Mouse (Mus musculus): ENCODE measurements at regions not wholly inside any gene's neighbourhood (a gene's known extent, or its start where the extent isn't known, plus 50 kb on each side); places are given as distances from the start of the nearest gene placed in this dataset.

DNA sequence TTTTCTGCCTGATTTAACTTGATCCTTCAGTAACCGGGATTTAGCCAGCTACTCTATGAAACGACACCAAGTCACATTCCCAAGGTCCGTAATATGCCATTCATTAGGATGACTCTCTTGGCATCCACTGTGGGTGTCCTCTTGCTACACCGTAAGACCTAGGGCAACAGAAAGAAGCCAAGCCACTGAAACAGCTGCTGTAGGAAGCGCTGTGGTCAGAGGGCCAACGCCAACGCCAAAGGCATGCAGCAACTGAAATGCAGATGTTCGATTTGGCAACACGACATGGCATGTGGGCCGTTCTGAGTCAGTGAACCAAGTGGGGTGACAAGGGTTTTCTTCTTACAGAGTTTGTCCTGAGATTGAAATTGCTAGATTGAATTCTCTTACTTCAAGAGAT is 527.9 kb upstream of the Mpdz start:
- DNase-seq (ENCODE audit: low spot score in 2 of 2) = no peak

DNA sequence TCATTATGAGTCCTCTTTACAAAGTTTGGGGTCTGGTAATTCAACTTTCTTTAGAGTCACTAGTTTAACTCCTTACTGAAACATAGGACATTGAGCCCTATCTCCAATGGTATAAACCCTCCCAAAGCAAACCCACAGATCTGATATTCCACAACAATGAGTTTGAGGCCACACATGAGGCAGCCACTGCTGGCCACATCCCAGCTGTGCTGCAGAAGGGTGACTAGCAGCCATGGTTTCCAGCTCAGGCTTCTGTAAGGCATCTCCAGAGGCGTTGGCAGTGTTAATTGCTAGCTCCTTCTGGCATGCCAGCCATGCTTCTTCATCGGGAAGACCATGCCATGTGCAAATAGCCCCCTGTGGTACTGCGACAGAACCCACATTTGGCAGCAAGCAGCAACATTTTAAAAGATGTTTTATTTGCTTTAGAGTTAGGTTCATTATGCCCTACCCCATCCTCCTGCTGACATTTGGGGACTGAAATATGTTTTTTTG is 527.1 kb upstream of the Mpdz start:
- DNase-seq (ENCODE audit: low spot score in 2 of 2) = no peak

DNA sequence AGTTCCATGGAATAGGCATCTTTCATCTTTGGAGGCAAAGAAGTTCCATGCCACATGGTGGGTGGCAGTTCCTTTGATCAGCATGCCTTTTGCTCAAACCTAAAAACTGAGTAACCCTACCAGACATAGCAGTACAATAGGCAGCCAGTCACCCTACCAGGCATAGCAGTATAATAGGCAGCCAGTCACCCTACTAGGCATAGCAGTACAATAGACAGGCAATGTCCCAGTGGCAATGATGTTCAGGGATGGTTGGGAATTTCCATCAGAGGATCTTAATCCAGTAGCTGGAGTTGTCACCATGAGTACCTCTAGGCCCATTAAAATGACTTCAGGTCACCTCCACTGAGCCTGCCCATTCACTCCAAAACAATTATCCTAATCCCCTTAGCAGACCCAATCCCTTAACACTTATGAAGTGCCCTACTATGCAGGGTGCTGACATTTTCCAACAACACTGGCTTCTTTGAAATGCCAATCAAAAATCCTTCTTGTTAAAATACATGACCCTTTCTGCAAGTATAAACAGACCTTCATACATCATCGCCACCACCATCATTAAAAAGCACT is 523.5 kb upstream of the Mpdz start:
- no peak for DNase-seq (ENCODE audit: low spot score in 2 of 2)

DNA sequence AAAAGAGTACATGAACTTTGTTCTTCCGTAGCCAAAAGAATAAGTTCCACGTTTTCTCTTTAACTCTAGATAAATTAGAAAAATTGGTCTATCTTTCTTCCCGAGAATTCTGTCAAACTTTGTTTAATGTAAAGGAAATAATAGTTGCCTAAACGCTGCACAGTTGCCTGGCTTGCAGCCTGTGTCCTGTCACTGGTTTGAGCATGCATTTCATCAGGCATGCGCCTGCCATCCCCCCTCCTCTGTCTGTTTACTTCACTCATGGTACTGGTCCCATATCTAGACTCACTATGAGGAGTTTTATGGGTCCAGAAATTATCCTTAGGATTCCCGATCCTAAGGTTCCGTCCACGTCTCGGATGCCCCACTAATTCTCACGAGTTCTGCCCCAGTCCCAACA is 520.5 kb upstream of the Mpdz start:
- DNase-seq (ENCODE audit: low spot score in 2 of 2) = no peak

DNA sequence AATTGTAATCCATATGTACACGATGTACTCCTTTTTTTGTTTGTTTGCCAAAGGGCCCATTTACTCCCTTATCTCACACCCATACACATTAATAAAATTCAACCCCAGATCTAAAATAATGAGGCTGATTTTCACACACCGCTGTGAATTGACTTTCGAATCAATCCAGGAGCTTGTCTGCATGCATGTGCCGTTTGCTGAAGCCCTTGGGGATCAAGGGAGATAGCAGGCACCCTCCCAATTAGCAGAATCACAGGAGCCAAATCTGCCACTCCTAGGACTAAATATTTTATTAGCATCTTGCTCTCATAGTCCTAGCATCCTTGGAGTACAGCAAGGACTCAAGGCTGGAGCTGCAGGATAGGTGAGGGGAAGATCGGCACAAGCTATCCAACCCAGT is 520.0 kb upstream of the Mpdz start:
- no peak for DNase-seq (ENCODE audit: low spot score in 2 of 2)

DNA sequence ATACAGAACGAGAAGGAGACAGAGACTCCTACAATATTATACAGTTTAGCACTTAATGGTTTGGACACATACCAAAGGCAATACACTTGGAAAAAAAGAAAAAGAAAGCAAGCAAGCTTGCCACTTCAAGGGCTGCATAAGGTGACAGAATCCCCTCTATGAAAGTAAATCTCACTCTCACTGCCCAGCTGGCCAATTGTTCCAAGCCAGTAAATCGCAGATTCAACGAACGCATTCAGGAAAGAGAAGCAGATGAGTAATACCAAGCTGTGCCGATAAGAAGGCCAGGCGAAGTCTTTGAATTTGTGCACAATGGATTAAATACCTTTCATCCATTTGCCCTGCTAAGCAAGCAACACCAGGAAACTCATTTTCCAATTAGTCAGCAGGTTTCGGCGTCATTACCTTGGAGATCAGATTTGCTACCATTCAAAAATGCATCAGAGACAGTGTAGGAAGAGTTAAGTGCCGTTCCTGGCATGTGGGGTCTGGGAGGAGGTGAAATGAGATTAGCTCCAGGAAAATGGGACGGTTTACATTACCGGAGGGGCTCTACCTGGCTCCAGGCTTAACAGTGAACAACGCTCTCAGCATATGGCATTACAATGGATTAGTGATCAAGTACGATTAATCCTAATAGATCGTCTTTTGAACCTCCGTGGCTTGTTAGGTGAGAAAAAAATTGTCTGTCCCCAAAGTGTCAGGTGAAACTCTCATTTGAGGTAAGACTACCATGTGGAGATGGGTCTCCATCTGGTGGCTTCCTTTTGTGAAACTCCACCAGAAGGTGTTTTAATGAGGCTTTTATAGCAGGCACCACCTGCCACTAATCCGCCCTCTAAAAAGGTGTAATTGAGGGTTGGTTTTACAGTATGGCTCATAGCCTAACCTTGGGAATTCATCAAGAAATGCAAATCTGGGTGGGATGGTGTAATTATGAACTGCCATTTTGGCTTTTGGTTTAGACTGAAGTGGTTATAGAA is 518.2 kb upstream of the Mpdz start:
- DNase-seq (ENCODE audit: low spot score in 2 of 2) = no peak

DNA sequence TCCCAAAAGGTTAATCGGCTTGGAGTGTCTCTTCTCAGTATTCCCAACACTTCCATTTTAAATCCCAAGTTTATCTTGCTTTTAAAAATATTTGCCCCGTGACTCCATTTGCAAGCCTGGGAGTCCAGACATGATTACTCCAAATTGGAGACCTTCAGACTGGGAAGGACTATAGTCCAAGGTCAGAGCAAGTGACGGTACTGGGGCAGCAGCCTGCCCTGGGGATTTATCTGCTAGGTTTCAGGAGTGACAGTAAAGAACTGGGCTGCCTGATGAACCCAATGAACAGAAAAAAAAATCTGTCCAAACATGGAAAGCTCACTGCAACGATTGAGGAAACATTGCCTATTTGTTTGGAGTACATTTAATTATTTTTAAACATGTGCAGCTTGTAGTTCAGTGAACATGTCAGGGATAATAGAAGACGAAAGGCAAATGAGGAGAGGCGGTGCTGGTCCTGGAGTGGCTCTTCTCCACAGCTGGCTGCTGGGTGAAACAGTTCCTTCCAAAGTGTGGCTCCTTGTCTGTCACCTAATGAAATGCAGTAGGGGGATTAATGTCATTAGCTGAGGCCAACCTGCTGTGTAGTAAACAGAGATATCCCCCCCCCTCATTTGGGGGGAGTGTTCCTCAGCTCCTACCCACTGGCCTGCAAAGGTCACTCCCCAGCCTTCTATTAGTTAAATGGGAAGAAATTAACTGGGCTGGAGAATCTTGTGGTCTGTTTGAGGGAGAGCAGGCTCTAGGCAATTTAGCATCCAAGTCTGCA is 514.5 kb upstream of the Mpdz start:
- no peak for DNase-seq (ENCODE audit: low spot score in 2 of 2)

DNA sequence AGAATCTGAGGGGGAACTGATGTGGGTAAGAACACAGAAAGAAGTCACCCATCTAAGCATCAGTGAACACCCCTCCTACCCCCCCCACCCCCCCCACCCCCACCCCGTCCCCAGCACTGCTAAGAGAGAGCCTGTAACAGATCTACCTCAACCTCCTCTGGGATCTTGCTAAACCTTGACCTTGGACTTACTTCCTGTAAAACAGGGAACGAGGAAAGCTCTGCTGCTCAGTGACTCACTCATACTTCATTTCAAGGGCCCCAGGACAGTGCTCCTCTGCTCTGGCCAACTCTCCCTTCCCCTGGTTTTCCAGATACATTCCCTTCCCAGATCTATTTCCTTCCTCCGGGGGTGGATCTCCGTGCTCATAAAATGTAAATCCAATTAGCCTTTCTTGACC is 510.4 kb upstream of the Mpdz start:
- no peak for DNase-seq (ENCODE audit: low spot score in 2 of 2)

DNA sequence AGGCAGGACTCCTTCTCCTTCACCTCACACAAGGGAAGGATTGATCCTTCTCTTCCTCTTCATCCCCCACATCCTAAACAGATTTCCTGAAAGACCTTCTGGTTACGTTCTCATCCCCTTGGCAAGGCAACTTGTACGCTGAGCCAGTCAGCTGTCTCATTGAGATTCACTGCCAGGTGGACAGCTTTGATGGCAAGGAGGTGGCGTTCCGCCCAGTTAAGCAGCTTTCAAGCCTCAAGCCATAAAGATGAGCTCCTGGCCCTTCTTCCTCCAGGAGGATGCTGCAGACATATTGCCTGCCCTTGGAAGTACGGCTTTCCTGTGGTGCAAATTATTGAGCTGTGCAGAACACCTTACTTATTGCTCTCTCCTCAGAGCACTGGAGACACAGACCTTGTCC is 494.8 kb upstream of the Mpdz start:
- DNase-seq (ENCODE audit: low spot score in 2 of 2) = no peak

DNA sequence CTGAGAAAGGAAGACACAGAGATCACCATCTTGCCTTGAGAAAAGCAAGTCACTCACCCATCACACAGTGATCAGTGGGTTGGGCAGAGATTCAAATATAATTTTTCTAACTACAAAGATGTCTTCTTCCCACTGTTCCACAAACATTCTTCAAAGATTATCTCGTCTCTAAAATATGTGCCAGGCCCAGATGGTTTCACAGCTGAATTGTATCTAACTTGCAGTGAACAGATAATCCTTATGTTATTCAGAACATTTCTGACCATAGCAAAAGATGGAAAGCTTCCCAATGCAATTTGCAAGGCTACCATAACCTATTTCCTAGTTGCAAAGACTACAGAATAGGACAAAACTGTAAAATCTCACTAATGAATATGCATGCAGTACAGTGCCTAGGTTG is 488.3 kb upstream of the Mpdz start:
- no peak for DNase-seq (ENCODE audit: low spot score in 2 of 2)

DNA sequence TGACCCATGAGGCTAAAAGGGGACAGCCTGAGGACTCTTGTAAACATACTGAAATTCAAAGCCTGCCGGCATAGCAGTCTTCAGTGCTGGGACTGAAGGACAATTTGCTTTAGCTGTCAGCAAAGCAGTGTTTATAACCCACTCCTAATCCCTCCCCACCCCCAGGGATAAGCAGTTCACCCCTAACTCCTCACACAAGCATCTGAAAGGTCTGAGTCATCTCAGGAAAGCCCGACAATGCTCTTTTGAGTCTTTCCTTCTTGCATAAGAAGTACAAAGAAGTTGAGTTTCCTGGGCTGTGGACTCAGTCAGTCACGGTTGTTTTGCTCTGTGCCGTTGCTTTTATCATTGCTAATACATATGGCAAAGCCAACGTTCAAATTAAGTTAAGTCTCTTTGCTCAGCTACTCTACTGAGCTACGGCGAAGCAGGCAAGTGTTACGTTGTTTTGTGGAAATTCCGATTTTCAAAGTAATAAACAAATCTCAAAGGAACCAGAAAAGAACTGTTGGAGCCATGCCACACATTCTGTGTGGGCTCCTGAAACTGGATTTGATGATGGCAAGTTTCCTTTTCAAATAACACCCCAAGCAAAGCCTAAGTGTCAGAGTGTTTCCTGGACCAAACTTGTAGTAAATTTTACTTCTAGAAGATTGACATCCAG is 486.1 kb upstream of the Mpdz start:
- no peak for DNase-seq (ENCODE audit: low spot score in 2 of 2)

DNA sequence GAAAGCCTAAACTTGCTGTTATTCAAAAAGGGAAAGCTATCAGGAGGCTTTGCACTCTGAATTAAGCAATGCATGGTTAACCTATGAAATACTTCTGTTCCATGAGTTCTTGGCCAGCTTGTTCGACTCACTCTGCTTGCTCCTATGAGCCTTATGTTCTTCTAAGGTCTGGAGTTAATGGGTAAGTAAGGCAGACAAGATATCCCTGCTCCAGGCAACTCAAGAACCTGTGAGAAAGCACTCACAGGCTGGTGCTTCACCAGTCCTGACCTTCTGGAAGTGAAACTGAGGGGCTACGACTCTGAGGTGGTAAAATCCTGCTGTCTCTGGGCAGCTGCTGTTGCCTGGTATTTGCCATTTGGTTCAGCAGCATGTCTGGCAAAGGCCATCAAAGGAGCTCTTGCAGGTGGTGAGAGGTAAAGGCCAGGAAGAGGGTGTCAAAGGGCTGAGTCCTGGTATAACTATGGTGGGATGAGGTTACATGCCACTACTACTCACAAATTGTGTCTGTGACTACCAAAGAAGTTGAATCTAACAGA is 484.6 kb upstream of the Mpdz start:
- no peak for DNase-seq (ENCODE audit: low spot score in 2 of 2)

DNA sequence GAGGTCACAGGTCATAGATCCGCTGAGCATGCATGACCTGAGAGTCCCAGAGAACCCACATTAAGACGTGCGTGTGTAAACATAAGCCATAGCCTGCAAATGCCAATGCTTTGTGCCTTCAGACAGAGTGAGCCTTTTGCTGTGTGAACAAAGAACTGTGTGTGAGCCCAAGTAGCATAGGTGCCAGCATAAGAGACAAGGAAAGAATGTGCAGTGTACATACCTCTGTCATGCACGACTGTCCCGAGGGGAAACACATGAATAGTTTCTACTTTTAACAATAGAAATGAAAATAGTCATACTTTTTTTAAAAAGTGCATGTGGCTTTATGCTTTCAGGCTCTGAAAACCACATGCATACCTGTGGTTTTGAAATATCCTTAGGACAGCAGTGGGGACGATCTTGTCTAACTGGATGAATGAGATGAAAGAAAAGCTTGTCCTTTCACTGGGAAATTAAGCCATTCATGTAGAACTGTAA is 484.1 kb upstream of the Mpdz start:
- no peak for DNase-seq (ENCODE audit: low spot score in 2 of 2)

DNA sequence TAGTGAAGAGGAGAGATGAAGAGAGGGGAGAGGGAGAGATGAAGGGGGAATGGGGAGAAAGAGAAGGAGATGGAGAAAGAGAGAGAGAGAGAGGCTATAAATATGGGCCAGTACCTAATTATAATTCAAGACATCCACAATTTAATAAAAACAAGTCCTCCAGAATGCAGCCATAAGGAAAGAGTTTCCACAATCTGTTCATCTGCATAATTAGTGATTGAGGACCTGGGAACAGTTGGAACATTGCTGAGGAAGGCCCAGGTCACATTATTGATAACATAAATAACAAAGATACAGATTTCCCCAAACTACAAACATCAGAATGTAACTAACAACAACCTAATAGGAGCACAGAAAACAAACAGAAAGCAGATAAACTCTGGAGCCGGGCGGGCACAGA is 483.0 kb upstream of the Mpdz start:
- DNase-seq (ENCODE audit: low spot score in 2 of 2) = no peak

DNA sequence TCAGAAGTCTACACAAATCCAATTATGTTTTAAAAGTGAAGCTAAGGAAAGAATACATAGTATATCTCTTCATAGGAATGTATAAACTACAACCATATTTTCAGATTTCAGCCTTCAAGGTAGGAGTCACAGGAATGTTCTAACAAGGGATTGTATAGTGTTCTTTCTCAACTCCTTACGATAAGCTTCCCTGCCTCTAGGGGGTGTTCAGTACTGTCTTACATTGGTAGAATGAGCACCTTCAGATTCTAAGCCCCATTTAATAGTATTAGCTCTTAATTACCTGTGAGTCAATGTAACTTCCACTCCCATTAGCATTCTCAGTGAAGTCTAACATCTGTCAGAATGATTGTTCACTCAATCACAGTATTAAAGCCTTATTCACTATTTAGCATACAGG is 481.5 kb upstream of the Mpdz start:
- DNase-seq (ENCODE audit: low spot score in 2 of 2) = no peak

DNA sequence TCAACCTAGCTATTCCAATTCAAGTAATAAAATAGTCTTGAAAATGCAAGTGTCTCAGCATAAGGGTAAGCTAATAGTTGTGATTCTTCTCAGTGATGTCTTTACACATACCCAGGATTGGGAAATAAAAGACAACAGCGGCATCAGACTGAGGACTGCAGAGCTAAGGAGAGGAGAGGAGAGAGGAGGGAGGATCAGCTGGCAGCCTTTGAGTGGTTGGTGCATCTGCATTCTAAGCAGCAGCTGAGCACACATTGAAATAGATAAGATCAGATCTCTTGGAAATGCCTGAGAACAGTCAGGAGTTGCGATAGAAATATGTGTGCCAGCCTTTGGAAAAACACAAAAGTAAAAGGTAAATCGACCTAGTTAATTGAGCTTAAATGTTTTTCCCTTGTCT is 480.3 kb upstream of the Mpdz start:
- no peak for DNase-seq (ENCODE audit: low spot score in 2 of 2)

DNA sequence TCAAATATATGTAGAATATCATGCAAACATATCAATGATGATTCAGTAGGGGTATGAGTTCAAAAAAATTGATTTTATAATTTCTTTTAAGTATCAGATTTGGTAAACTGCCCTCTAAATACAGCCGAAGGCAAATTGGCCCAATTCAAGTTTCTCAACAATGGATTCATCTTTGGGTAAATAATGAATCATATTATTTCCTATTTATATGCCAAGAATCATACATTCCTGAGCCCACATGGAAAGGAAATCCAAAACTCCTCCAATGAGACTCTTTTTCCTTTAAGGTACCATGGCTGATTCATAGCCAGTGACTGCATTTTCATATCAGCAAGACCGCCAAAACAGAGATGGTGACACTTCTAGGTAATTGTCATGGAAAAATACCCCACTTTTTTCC is 472.4 kb upstream of the Mpdz start:
- no peak for DNase-seq (ENCODE audit: low spot score in 2 of 2)

DNA sequence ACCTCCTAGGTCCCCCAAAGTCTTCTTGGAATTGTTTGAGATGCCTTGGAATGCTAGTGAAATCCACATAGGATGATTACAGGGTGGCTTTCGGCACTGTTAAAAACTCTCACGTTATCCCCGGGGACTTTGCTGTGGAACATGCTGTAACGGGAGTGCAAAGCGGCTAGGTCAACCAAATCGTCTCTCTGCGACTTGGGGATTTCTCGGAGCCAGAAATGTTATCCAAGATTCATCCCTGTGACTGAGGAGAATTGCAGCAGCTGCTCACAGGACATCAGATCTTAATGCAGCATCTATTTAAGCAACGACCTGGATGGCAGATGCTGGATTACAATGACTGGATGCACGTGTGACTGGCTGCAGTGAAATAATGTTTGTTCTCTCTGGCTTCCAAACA is 470.7 kb upstream of the Mpdz start:
- no peak for DNase-seq (ENCODE audit: low spot score in 2 of 2)

DNA sequence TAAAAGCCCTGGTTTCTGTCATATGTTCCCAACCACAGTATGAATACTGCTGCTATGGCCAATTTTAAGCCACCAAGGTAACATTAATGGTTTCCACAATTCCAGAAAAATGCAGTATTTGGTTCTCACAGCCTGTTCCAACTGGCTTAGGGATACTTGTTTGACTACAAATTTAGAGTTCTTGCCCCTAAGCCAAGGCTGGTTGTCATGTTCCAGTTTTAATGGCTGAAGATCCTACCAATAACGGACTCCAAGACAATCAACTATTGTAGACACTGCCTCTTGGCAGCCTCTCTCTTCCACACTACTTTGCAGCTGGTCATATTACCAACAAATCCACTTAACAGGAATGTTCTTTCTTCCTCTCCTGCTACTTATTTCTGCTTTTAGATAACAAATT is 470.0 kb upstream of the Mpdz start:
- no peak for DNase-seq (ENCODE audit: low spot score in 2 of 2)

DNA sequence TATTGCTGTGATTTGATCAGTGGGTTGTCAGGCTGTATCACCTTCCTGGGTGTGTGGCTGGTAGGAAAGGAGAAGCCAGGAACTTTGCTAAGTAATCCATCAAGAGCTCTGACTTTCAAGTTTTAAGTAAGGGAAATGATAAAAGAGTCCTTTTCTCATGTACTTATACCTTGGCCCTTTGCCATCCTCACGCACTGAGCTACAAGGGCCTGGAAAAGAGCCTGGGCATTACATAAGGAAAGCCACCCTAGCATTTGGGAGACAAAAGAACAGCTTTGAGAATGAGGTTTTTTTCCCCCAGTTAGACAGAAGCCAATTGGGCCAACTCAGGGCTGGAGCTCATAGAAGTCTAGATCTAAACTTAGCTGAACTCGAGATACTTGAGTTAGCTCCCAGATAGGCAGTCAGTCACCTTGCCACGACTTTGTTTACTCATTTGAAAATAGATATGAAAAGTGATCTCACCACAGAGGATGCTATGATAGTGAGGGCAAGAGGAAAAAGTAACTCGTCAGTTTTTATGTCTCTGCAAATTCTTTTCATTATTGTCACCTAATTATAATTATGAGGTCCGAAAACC is 457.4 kb upstream of the Mpdz start:
- no peak for DNase-seq (ENCODE audit: low spot score in 2 of 2)

DNA sequence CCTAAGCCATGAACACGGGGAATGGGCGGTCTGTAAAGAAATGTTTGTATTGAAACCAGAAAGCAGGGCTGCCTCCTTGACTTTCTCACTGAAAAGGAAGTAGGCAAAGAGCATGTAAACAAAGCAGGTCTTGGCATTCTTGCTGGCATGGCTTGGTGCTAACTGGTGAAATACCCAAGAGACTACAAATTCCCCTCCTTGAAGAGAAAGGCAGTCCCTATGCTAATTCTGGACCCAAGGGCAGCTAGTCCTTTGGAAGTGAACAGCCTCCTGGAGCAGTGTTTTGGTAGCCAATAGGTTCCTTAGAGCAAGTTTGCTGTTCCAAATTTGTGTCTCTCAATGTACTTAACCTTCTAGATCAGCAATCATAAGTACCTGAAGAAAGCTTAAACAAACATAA is 456.0 kb upstream of the Mpdz start:
- no peak for DNase-seq (ENCODE audit: low spot score in 2 of 2)
